Mouse (Mus musculus): ENCODE measurements around the gene Sema4d.
"Not testable (repeated sequence)": the region's sequence is repeated elsewhere in the genome, so short reads cannot be mapped to it uniquely, and the experiment has no call there.

The Sema4d gene

DNA sequence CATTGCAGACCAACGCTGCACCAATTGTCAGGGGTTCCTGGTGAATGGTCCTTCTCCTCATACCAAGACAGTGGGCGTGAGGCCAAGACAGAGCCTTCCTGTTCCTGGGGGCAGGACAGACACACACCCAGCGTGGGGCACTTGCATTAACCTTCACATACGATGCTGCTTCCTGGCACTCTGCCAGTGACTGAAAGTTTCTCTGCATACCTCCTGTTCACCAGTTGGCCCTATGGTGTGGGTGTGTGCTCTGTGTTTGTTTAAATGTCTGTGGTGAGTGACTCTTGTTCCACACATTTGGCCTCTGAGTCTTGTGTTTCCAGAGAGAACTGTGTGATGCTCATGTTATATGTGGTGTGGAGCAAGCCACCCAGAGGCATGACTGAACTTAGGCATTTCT, 116.9 kb downstream of the Sema4d start:
- DNase-seq: no peak

DNA sequence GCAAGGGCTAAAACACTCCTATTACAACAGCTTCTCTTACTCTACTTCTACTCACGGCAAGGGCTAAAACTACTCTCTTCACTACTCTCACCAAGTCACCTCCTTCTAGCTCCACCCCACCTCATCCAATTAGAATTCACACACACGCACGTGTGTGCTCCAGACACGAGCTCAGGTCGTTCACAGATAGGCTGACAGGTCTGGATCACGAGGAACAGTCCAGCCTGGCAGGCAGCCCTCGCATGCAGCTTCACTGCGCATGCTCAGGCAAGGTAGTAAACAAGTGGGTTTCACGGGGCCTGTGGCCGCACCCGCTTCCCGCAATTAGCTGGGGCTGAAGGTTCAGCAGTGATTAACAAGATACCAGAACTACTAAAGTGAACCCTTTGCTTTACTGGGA, 125.4 kb downstream of the Sema4d start:
- not testable (repeated sequence) for DNase-seq

DNA sequence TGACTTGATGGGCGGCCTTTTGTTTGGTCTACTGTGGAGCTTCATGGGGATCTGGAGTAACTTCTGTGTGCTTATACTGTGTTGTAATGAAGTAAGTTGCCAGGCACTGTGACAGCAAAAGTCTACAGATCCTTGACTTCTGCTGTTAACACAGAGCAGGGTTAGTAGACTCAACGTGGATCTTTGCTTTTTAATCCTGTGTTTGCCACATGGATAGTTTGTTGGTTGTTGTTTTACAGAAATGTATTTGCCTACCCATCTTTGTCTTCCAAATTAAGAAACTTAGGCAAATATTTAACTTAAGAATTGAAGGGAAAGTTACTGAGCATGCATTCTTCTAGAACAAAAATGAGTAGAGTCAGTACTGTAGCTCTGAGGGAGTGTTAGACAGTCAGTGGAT, 130.0 kb downstream of the Sema4d start:
- no peak for DNase-seq

DNA sequence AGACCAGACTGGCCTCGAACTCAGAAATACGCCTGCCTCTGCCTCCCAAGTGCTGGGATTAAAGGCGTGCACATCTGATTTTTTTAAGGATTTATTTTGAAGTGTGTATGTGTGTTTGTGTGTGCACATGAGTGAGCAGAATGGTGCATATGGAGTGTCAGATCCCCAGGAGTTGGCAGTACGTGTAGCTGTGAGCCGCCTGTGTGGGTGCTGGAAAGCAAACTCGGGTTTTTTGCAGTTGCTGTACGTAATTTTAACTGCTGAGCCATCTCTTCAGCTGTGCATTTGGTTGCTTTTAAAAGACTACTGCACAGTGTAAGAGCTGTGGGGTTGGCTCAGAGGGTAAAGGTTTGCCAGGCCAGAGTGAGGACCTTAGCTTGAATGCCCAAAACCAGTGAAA, 134.0 kb downstream of the Sema4d start:
- DNase-seq: no peak

DNA sequence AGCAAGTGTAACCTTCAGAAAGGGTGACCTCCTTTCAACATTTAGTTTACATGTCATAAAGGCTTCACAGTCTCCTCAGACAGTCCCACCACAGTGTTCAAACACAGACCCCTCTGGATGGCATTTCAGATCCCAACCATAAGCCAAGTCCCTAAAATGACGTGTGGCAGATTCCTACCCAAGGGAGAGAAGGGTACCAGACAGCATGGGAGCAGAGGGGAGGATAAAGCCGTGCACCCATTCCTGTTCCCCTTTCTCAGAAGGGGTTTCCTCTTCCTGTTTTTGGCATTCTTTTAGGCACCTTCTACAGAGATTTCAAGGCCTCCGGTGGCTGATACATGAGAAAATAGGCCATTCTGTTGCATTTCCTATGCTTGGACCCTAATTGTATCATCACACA, 135.5 kb downstream of the Sema4d start:
- DNase-seq: no peak

DNA sequence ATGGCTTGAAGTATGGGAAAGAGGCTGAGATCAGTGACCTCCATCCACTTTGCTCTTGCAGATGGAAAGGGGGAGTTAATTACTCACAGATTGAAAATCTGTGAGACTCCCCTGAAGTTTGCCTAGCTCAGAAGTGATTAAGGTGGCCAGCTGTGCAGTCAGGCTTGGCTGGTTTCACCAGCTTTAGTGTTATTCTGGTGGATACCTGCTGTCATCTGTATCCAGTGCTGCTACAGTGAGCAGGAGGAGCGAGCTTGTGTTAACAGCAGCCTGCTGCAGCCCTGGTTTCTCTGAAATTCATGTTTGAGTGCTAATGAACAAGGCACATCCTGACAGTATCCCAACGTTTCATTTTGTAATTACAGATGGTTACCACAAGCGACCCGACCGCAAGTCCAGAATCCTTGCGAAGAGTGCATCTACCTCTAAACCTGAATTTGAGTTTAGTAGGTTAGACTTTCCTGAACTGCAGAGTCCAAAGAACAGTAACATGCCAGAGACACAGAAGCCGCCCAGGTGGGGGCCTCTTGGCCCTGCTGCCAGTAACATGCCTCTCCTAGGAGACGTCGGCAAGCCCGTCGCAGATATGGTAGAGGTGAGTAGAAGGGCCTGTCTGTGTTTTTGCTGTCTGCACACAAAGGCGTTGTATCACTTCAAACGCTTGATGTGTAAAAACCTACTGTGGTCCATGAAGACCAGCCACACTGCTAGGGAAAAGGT, 136.9 kb downstream of the Sema4d start:
- DNase-seq: no peak

DNA sequence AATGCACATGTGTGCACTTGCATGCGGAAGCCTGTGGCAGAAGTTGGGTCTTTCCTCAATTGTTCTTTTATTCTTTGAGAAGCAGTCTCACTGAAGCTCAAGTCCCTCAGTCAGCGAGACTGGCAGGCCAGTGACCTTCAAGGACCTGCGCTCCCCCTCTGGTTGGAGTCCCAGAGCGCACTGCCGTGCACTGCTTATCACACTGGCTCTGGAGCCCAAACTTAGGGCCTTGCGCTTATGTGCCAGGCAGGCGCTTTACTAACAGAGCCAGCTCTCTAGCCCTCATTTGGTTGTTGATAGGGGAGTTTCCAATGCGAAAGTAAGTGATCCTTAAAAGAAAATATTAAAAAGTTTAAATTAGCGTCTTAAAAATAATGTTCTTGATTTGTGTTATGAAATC, 139.6 kb downstream of the Sema4d start:
- DNase-seq: no peak

DNA sequence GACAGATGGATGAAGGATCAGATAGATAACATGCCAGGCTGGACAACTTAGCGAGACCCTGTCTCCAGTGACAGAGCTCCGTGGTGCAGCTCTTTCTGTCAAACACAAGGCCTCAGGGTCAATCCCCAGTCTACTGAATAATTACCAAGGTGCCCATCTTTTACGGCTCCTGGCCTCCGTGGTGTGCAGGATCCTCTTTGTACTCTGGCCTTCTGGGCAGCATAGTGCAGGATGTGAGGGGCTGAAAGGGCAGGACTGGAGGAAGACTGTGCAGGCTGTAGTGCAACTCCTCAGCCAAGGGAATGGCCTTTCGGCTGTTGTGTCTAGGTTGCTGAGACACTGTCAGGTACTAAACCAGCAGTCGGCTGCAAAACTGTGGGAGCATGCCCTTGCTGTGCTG, 140.4 kb downstream of the Sema4d start:
- no peak for DNase-seq

DNA sequence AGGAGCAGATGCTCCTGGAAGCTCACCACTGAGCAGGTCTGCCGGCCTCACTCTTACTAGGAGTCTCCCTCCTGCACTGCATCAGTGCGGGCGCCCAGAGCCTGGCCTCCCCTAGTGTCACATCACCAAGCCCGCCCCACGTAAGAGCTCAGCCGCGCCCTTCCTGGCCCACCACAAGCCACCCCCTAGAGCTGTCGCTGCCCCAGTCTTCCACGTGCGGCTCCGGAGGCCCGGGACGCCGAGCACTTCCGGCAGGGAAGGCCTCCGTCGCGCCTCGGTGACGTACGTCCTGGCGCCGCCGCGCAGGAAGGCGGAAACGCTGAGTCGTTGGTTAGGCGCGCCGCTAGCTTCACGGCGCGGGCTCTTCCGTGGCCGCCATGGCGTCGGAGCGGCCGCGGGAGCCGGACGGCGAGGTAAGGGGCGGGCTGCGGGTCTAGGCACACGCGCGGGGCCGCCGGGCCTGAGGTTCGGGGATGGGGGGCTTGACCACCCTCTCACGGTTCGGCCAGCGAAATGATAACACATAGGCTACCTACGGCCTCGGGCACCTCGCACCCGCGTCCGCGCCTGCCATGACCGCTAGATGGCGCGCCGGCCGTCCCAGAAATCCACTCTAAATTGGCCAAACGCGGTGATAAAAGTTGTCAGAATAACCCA, 142.0 kb downstream of the Sema4d start, which contains the start of gene Secisbp2:
Gene Secisbp2, plus strand, starts transcription at position 290 of the 657 bp plus-strand sequence.
- DNase-seq: peak; percentile 87 to 91

DNA sequence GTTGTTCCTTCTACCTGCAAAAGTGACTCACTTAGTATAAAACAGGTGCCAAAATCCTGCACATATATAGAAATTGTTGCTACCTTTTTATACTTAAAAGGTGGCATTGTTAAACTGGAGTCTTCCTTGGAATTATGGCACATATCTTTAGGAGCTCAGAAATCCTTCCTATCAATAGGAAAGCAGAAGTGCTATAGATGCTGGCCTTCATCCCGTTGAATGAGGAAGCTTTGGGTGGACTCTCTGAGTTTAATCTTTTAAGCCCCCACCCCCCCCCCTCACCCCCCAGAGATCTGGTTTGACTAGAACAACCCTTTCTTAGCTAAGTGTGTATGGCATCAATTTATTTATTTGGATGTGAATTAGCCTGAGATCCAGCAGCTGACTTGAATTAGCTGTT, 143.8 kb downstream of the Sema4d start:
- DNase-seq: no peak

DNA sequence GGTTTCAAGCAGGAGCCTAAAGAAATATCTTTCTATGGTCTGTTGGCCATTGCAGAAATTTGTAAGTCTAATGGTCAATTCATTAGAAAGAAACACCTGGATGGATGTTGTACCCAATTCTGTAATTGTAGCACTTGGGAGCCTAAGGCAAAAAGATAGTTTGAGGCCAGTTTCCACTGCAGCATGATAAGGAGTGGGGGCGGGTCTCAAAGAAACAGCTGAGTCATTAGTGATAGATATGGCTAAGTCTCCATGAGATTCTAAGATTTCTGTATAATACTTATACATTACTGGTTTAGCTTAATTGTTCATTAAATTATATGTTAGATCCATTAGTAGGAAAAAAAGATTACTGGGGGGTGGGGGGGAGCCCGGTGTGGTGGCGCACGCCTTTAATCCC, 145.3 kb downstream of the Sema4d start:
- DNase-seq: no peak

DNA sequence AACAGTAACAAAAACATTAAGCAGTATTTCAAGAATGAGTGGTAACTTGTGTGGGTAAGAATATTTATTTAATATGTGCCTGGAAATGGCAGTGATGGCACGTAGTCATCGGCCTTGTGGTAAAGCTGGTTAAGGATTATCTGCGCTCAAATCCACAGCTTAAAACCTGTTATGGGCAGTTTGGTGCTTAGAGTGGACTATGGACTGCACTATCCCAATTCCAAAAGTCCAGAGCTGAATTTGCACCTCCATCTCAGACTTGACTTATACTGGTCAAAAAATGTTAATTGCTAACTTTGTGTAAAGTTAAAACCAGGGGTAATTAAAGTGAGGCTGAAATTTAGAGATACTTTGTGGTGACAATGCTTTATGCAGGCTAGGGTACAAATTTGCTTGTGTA, 145.8 kb downstream of the Sema4d start:
- DNase-seq: no peak

DNA sequence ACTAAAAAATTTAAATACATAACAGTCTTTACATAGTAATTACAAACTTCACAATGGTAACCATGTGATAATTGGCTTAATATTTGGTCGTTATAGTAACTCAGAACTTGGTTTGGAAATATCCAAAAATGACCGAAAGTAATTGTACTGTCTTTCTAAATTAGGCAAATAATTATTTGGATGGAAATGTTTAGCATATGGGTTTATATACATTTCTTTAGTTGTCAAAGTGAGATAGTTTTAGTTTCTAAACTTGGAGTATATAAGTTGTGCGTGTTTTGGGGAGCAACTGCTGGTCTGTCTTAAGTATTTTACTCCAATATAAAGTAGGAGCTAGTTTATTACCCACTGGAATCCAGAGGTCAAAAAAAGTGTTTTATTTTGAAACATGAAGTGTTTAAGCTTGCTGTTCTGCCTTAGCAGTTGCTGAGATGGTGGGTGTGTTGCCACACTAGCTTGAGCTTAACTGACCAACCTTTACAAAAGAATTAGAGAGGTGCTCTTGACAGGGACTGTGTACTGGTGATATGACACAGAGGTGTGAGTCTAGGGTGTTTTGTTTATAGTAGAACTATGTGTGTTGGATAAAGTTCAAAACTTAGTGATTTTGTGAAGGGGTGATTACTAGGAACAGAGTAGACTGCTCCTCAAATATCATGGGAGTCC, 147.1 kb downstream of the Sema4d start:
- no peak for DNase-seq

DNA sequence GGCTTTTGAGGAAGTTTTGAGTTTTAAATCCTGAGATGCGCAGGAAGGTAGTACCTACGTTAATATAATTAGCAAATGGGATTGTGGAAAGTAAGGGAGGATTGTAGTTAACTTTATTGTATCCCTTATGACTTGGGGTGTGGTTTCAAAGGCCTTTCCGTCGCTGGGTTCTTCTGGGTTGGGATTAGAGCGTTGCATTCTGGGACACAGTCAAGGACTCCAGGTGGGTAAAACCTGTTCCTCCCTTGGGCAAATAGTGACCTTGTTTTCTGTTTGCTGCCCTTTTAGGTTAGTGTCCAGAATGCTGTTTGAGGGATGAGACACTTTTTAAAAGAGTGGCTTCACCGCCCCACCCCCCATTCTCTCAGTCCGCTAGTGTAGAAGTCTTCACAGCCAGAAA, 147.7 kb downstream of the Sema4d start:
- peak in 1 of 2 experiments; percentile 3 for DNase-seq

DNA sequence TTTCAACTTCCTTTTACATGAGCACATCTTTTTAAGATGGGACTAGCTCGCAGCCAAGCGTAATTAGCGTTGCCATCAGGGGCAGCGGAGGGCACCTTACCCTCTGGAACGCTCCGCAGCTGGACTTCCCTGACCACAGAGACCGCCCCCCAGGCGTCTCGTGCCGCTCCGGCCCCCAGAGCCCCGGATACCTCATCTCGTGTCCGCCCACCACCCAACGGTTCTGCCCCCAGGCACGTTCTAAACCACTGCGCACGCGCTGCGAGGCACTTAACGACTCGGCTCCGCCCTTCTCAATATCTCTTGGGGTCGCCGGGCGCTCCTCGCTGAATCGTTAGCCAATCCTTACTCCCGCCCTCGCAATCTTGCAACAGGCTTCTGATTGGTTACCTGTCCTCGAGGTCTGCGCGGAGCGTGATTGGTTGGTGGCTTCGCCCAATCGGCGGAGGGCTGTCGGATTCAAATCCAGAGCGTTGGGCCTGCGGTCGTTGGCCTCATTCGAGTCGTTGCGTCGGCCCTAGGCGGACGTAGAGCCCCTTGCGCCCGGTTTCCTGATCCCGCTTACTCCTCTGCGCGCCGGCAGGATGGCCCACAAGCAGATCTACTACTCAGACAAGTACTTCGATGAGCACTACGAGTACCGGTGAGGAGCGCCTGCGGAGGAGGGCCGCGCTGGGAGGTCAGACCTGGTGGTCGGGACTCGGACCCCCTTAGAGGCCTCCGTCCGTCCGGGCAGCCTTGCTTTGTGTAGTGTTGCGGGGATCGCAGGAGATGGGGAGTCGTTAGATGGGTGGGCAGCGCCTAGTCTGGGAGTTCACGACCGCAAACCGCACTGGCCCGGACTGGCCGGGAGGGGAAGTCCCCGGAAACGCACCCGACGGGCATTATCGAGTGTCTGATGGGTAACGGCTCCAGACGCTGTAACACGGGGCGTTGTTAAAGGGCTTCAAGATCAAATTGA, 148.4 kb downstream of the Sema4d start, which contains the start of gene Cks2:
Gene Cks2, plus strand, starts transcription at position 404 of the 961 bp plus-strand sequence.
- peak; percentile 90 to 94 for DNase-seq

DNA sequence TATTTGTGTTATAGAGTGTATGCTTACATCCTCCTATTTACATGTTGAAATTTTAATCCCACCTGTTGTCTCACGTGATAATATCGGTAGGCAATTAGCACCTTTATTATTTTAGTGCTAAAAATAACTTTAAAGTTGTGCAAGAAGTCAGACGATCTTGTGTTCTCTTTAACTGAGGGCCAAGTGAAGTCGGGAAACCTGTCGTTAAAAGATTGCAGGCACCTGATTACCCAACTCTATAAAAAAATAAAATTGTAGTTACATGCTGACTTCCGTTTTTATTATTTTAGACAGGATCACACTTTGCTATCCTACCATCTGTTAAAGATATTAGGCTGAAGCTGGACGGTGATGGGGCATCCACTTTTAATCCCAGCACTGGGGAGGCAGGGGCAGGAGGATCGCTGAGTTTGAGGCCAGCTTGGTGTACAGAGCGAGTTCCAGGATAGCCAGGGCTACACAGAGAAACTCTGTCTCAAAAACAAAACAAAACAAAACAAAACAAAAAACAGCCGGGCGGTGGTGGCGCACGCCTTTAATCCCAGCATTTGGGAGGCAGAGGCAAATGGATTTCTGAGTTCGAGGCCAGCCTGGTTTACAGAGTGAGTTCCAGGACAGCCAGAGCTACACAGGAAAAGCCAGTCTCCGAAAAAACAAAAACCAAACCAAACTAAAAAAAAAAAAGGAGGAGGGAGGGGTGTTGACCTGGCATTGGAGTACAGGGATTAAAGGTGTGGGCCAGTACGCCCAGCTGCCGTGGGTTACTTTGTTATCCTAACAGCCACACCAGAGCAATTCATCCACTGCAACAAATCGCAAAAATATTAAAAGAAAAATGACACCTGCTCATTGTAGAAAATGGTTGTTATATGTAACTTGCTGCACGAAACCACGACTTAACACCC, 149.4 kb downstream of the Sema4d start:
- no peak for DNase-seq

DNA sequence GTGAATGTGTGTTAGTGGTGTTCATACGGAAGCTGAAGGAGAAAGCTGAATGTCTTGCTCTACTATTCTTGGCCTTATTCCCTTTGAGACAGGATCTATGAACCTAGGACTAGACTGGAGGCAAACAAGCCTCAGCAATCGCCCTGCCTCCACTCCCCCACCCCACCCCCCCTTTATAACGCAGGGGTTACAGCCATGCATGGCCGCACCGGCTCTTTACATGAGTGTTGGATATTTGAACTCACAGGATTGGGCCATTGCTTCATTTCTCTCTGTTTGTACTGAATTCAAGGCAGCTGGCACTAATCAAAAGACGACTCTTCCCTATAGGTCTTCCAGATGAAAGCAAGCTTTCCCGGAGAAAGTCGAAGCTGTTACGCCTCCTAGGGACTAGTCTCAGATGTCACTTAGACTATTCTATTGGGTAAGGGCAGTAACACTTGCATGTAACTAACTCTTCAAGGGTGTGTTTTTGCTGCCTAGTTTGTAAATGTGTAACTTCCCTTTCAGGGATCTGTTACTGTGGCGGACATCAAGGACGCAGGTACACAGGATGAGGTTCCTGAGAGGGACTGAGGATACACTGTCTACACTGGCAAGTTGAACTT, 151.3 kb downstream of the Sema4d start:
- no peak for DNase-seq

DNA sequence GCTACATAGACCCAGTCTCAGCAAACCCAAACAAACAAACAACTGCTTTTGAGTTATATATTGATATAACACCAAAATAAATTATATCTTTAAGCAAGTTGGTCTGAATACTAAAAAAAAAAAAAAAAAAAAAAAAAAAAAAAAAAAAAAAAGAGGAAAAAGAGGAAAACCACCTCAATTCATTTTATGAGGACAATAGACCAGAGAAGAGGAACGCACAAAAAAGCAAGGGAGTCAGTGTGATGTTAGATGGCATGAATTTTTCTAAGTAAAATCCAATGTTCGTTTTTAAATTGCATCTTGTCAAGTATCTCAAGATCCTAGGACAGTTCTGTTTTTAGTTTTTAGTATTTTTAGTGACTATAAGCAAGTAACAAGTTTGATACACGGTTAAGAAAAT, 152.1 kb downstream of the Sema4d start:
- no peak for DNase-seq

DNA sequence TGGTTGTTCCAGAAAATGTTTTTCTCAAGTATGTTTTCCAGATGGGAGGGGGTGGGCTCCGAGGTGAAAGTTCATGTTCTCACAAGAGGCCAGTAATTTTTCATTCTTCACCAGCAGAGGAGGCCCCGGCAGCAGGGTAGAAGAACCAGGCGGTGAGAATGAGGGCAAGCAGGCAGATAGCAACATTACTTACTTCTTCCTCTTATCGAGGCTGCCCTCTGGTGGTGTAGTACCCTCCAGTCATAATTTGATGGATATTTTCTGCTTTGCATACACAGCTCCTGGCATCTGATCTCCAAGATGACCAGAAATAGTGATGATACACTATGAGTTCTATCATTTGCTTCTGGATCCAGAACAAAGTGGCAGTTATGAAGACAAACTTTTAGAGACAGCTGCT, 154.6 kb downstream of the Sema4d start:
- DNase-seq: no peak

Measured in spleen, adult 18-20 months (tissue).